Mouse (Mus musculus): ENCODE measurements around the gene Ncoa3. TPM values are rescaled to one million over a fixed set of nuclear protein-coding genes. Genes with fewer than 3 reads are reported as not detected.

The Ncoa3 gene
- total RNA-seq, 2 experiments from 2014 or later, result 29.7 to 34.3 TPM

Other genes with a start within 250 kb of the Ncoa3 start
- 100 to 1,000 TPM; 140 to 173 TPM for gene Zmynd8, start 93.6 kb upstream of the Ncoa3 start, total RNA-seq (2021)
- 100 to 1,000 TPM; 127 to 137 TPM for gene Sulf2, start 163.0 kb downstream of the Ncoa3 start, total RNA-seq (2021)

Measured in layer of hippocampus, postnatal 25 days (tissue).